Mouse (Mus musculus): Measurements from ENCODE around the gene Atxn1.

Atxn1 gene

GRCm38 (mm10) chr13:45659813-45660212, 305.0 kb downstream of the Atxn1 start:
- peak; percentile 58 for DNase-seq

GRCm38 (mm10) chr13:45658343-45658742, 306.5 kb downstream of the Atxn1 start:
- no peak for DNase-seq

GRCm38 (mm10) chr13:45657176-45657575, 307.6 kb downstream of the Atxn1 start:
- no peak for DNase-seq

GRCm38 (mm10) chr13:45651652-45652241, 313.1 kb downstream of the Atxn1 start:
- DNase-seq, result no peak

- DNase-seq, result no peak
Measured at GRCm38 (mm10) chr13:45649197-45649812, 315.5 kb downstream of the Atxn1 start.

GRCm38 (mm10) chr13:45643780-45644395, 320.9 kb downstream of the Atxn1 start:
- no peak for DNase-seq

- peak; percentile 56 for DNase-seq
Measured at GRCm38 (mm10) chr13:45642913-45643312, 321.9 kb downstream of the Atxn1 start.

GRCm38 (mm10) chr13:45640431-45640830, 324.4 kb downstream of the Atxn1 start:
- no peak for DNase-seq

- no peak for DNase-seq
Measured at GRCm38 (mm10) chr13:45638281-45638680, 326.5 kb downstream of the Atxn1 start.

GRCm38 (mm10) chr13:45637324-45637723, 327.5 kb downstream of the Atxn1 start:
- DNase-seq, result no peak

- DNase-seq, result no peak
Measured at GRCm38 (mm10) chr13:45636435-45636834, 328.4 kb downstream of the Atxn1 start.

GRCm38 (mm10) chr13:45633918-45634317, 330.9 kb downstream of the Atxn1 start:
- DNase-seq, result no peak

GRCm38 (mm10) chr13:45632133-45632532, 332.7 kb downstream of the Atxn1 start:
- DNase-seq, result no peak

GRCm38 (mm10) chr13:45630518-45631290, 334.1 kb downstream of the Atxn1 start:
- DNase-seq, result no peak

- DNase-seq, result no peak
Measured at GRCm38 (mm10) chr13:45629750-45630149, 335.1 kb downstream of the Atxn1 start.

GRCm38 (mm10) chr13:45628341-45628740, 336.5 kb downstream of the Atxn1 start:
- DNase-seq, result no peak

GRCm38 (mm10) chr13:45627206-45627751, 337.5 kb downstream of the Atxn1 start:
- no peak for DNase-seq

- no peak for DNase-seq
Measured at GRCm38 (mm10) chr13:45625740-45626139, 339.1 kb downstream of the Atxn1 start.

GRCm38 (mm10) chr13:45623846-45624245, 341.0 kb downstream of the Atxn1 start:
- no peak for DNase-seq

- DNase-seq, result no peak
Measured at GRCm38 (mm10) chr13:45622871-45623546, 341.8 kb downstream of the Atxn1 start.

- no peak for DNase-seq
Measured at GRCm38 (mm10) chr13:45620687-45621086, 344.1 kb downstream of the Atxn1 start.

GRCm38 (mm10) chr13:45620281-45620680, 344.5 kb downstream of the Atxn1 start:
- DNase-seq, result no peak

- no peak for DNase-seq
Measured at GRCm38 (mm10) chr13:45617988-45618387, 346.8 kb downstream of the Atxn1 start.

Data from right cerebral cortex, adult 18-20 months (tissue).